Mouse (Mus musculus): ENCODE measurements at regions not wholly inside any gene's neighbourhood (a gene's known extent, or its start where the extent isn't known, plus 50 kb on each side); places are given as distances from the start of the nearest gene placed in this dataset.

GRCm38 (mm10) chr15:93715443-93715842 lies 119.8 kb upstream of the Prickle1 start:
- TF ChIP-seq POLR2A (IDR thresholded peaks at IDR 0.05; ENCODE audit: borderline replicate concordance, extremely low read depth, insufficient read depth, insufficient read length, poor library complexity, severe bottlenecking) (no peak), CTCF (IDR thresholded peaks at IDR 0.05; ENCODE audit: borderline replicate concordance, extremely low read depth, insufficient read depth, insufficient read length) (no peak)
